Mouse (Mus musculus): ENCODE results near the gene Slc7a5.

The Slc7a5 gene

DNA sequence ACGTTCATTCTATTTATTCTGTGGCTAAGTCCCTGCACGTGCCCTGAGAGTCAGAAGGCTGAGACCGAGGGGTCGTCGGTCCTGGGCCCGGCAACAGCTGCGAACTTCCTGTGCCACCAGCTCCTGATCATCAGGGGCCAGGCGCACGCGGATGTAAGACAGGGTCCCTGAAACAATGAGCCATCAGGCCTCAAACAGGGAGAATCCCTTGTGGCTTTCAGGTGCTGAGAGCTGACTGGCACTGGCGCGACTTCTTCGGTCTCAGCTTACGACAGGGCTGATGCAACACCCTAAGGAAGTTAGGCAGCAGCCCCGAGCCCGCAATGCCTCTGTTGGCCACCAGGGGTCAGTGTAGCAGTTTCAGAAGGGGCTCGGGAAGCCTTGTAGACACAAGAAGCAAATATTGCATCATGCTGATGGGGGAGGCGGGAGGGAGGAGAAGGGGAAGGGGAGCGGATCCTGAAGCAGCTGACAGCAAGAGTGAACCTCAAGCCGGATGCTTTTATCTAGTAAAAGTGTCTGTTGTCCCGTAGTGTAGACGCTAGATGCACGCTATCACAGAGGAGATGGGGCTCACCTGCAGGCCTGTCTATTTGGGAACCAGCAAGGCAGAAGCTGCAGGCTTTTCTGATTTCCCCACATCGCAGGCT, 56.5 kb downstream of the Slc7a5 start:
- peak; percentile 98 to 99 for DNase-seq (ENCODE audit: low spot score in 2 of 2)

DNA sequence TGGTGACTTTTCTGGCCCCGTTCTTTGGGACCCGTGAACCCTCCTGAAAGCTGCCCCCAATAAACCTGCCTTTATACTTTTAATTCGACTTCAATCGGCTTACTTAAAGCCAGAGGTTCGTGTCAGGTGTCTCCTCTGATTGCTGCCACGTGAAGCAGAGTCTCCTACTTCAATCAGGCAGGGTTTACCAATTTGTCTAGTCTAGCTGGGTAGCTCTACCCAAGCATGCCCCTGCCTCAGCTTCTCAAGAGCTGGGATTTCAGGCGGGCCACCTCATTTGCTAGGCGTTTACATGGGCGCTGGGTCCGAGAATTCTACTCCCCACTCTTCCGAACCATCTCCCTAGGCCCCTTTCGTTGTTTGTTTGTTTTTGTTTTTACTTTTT, 57.1 kb downstream of the Slc7a5 start:
- no peak for DNase-seq (ENCODE audit: low spot score in 2 of 2)

DNA sequence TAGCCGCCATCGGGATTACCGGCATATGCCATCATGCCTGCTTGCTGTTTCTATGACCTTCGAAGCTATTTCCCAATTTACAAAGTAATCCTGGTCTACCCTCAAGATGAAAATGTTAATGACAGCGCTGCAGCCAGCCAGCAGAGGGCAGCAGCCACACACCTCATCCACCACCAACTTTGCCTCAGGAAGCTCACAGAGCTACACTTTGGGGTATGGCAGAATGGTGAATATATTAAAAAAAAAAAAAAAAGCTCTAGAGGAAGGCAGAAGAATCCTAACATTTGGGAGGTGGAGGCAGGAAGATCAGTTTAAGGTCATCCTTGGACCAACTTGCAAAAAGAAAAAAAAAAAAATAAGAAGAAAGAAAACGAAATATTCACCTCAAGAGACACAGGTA, 57.5 kb downstream of the Slc7a5 start:
- DNase-seq (ENCODE audit: low spot score in 2 of 2), result peak; percentile 60 to 66

DNA sequence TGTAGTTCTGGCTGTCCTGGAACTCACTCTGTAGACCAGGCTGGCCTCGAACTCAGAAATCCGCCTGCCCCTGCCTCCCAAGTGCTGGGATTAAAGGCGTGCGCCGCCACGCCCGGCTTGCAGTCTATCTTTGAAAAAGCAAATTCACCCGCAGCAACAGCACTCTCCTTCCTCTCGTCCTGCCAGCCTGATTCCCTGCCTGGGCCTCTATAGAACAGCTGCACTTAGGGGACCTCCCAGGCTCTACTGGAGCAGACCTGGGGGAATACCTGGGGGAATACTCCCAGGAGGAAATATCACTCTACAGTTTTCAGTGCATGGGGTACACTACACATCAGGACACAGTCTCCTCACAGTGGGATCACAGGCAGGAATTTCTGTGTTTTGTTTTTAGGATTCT, 58.2 kb downstream of the Slc7a5 start:
- DNase-seq (ENCODE audit: low spot score in 2 of 2), result no peak

DNA sequence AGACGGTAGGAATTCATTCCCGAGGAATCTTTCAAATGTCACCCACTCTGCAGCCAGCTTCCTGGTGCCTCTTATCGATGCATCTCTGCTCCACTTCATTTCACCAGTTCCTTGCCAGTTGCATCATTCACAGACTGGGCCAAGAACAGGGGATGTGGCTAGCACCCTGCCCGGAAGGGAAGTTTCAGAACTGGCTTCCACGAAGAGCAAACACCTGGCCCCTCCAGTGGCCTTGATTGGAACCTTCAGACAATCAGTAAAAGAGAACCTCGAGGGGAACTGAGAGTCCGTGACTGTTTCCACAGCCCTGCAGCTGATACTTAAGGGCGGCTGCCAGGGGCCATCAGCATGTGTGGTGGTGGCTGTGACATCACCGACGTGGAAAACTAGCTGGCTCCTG, 59.0 kb downstream of the Slc7a5 start:
- DNase-seq (ENCODE audit: low spot score in 2 of 2), result no peak

DNA sequence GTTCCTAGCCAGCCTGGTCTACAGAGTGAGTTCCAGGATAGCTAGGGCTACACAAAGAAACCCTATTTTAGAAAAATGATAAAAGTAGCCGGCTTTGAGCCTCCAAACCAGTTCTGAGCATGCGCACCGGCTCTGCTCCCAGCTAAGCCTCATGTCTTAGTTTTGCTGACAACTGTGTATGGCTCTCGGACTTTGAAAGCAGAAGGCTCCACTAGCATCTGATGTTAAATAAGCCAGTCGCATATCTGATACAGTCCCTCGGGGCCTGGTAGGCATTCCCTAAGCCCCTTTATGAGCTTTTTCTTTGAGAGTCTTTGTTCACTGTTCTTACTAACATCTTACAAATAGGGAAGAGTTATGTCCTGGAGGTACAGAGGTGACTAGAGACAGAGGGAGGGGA, 59.5 kb downstream of the Slc7a5 start:
- no peak for DNase-seq (ENCODE audit: low spot score in 2 of 2)

DNA sequence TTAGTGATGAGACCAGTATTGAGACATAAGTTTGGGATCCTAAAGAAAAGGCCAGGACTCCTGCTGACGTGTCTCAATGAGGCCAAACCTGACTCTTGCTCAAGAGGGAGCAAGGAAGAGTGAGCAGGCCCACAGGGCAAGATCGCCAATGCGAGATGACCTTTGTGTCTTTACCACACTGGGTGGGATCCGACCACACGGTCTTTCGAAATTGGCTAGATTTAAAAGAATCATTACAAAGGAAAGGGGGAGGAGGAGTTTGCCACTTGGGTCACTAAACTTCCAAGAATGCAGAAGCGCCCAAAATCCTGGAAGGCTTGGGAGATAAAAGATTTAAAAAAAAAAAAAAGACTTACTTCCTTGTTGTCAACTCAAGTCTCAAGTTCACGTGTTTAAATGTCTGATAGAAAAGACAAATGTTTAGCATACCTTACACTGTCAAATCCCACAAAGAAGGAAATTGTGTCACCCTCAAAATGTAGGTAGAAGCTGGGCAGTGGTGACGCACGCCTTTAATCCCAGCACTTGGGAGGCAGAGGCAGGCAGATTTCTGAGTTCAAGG, 60.2 kb downstream of the Slc7a5 start:
- no peak for DNase-seq (ENCODE audit: low spot score in 2 of 2)

DNA sequence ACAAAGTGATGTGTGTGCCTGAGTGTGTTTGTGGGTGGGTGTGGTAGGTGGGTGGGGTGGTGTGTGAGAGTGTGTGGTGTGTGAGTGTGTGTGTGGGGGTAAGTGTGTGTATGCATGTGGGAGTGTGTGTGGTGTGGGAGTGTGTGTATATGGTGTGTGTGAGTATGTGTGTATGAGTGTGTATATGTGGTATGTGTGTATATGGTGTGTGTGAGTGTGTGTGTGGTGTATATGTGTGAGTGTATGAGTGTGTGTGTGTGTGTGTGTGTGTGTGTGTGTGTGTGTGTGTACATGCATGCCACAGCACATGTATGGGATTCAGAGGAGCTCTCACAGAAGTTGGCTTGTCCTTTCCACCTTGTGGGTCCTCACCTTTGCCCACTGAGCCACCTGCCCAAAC, 60.7 kb downstream of the Slc7a5 start:
- DNase-seq (ENCODE audit: low spot score in 2 of 2), result no peak

DNA sequence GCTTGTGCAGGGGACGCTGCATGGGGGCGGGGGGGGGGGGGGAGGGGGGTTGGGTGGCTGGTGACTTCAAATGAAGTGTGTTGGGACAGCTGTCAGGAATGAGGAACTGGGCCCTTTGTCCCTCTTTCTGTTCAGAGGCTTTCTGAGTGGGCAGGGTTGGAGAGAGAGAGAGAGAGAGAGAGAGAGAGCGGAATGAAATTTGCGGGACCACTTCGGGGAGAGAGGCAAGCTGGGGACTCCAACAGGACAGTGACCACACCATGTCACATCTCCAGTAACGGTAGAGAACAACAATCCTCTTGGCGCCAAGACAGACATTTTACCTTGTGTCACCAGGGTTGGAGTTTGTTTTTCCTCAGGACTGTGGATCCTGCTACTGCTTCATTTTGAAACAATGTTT, 62.7 kb downstream of the Slc7a5 start:
- no peak for DNase-seq (ENCODE audit: low spot score in 2 of 2)

DNA sequence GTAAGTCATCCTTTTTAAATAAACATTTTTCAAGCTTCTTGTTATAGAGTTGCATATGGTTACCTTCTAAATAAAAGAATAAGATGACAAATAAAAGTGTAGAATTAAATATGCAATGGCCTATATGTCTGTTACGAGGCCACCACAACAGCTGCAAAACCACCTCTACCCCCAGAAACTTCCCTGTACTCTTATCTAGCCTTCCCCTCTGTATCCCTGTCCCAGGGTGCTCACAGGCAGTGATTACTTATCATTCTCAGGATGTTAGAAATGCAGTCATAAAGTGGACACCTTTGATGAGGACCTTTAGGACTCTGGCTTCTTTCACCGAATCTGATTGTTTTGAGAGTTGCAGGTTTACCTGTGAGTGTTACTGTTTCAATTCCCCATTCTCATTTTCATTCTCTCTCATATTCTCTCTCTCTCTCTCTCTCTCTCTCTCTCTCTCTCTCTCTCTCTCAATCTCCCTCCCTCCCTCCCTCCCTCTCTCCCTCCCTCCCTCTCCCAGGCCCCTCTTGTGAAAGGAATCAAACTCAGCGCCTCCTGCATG, 64.2 kb downstream of the Slc7a5 start:
- DNase-seq (ENCODE audit: low spot score in 2 of 2), result no peak

DNA sequence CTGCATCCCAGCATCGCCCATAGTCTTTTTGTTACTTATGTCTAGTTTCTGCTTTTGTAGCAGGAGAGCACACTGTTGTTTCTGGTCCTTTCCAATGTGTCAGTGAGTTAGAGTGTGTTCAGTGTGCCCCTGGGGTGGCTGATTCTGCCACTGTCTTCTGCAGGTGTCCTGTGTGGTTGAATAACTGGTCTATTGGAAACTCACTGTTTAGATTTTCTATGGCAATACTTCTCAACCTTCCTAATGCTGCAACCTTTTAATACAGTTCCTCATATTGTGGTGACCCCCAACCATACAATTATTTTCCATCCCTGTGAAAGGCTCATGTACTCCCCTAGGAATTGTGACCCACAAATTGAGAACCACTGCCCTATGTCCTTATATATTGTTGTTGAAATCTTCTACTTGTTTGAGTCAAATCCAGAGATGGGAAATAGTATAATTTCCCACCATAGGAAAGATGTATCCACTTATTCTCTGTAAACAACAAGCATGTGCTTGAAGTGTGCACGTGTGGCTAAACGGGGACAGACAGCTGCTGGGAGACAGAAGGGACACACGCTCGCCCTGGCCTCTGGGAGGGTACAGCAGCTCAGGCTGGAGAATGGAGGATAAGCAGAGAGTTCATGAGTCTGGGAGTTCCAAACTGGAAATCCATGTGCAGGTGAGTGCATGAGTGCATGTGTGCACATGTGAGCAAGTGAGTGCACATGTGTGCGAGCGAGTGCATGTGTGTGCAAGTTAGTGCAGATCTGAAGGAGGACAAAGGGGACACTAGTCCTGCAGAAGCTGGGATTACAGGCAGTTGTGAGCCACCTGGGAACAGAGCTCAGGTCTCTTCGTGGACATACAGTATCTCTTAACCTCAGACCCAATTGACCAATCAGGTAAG, 65.2 kb downstream of the Slc7a5 start:
- DNase-seq (ENCODE audit: low spot score in 2 of 2), result peak in 1 of 2 experiments; percentile 2

DNA sequence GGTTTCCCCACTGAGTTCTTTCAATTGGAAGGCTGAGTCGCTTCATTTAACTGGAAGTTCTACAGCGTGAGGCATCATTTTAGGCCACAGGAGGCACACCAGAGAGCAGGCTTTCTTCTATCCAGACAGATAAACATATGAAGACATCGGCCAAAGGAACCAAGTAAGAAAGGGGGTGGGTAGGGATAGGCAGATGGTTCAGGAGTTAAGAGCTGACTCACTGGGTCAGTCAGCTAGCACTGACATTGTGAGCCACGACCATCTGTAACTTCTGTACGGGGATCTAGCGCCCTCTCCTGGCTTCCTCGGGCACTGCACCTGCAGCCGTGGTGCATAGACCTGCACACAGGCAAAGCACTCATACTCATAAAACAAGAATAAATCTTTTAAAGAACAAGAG, 66.3 kb downstream of the Slc7a5 start:
- DNase-seq (ENCODE audit: low spot score in 2 of 2), result peak; percentile 70 to 71

DNA sequence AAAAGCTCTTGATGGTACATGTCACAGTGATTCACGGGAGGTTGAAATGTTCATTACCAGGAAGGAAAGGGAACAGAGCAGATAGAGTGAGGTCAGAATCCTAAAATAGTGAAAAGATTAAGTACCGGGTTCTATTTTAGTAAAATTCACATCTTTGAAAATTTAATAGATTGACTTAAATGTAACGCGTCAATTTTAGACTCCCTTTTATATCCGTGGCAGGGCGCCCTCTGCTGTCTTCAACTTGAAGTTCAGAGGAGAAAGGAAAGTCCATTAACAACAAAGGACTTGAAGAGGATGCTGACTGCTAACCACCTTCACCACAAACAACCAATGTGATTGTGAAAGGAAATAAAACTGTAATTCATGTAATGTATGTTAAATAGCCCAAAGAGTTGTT, 75.0 kb downstream of the Slc7a5 start:
- peak; percentile 73 to 76 for DNase-seq (ENCODE audit: low spot score in 2 of 2)

DNA sequence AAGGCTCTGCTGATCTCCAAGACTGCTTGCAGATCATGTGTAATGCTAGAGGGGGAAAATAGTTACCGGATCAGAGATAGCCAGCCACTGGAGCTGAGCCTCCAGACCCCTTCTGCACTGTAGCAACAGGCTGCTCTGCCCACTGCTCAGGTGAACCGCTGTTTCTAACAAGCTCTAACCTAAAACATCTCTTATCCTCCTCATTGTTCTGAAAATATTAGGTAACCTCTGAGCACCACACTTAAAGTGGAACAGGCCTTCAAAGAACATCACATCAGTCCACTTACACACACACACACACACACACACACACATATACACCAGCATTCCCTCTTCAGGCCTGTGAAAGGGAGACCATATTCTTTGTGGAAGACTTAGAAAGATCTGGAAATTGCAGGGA, 75.4 kb downstream of the Slc7a5 start:
- DNase-seq (ENCODE audit: low spot score in 2 of 2), result peak in 1 of 2 experiments; percentile 2
